Mouse (Mus musculus): ENCODE results near the gene Cacnb4.

GRCm38 (mm10) chr2:52670733-52671132 lies 5.9 kb downstream of the Cacnb4 start:
- TF ChIP-seq GATA1 (IDR thresholded peaks at IDR 0.05; ENCODE audit: borderline replicate concordance, low read length) (no peak), FLI1 (IDR thresholded peaks at IDR 0.05; ENCODE audit: low read length) (no peak)

Data from megakaryocyte, embryonic 14.5 days (primary cell).